Mouse (Mus musculus) gastrocnemius, postnatal 4 days (tissue): Measurements from ENCODE around the gene Recql. TPM values are rescaled to one million over a fixed set of nuclear protein-coding genes. Genes with fewer than 3 reads are reported as not detected.

Experiments
- DNase-seq, 2 experiments: peaks; one replicate each; pipeline ENCODE4 v3.0.0; 2021 to 2022; ENCODE audit warnings: low spot score in 2 of 2, mixed read lengths in 2 of 2
- long read RNA-seq, 2 experiments: library from polyadenylated mRNA; stranded (forward); transcript quantifications; one replicate each; pipeline ENCODE4 v2.0.0; 2021
- total RNA-seq, 2 experiments: library from RNA; stranded (reverse); gene quantifications; 2 replicates each; pipeline ENCODE4 v1.2.3; 2021

Gene Recql
- 10 to 100 TPM; 10.7 to 14.3 TPM for total RNA-seq
- long read RNA-seq, experiment 1, transcript Recql-203 (15 exons, 3,389 nt) = major isoform, 7 of 19 reads
- long read RNA-seq, experiment 1, partial matches to known transcripts = 0 of 19 reads
- long read RNA-seq, experiment 1, other reads (novel, unspliced or antisense) = 9 of 19 reads
- long read RNA-seq, experiment 2, transcript Recql-203 (15 exons, 3,389 nt) = major isoform, 8 of 18 reads
- long read RNA-seq, experiment 2, partial matches to known transcripts = 2 of 18 reads
- long read RNA-seq, experiment 2, other reads (novel, unspliced or antisense) = 7 of 18 reads

DNA sequence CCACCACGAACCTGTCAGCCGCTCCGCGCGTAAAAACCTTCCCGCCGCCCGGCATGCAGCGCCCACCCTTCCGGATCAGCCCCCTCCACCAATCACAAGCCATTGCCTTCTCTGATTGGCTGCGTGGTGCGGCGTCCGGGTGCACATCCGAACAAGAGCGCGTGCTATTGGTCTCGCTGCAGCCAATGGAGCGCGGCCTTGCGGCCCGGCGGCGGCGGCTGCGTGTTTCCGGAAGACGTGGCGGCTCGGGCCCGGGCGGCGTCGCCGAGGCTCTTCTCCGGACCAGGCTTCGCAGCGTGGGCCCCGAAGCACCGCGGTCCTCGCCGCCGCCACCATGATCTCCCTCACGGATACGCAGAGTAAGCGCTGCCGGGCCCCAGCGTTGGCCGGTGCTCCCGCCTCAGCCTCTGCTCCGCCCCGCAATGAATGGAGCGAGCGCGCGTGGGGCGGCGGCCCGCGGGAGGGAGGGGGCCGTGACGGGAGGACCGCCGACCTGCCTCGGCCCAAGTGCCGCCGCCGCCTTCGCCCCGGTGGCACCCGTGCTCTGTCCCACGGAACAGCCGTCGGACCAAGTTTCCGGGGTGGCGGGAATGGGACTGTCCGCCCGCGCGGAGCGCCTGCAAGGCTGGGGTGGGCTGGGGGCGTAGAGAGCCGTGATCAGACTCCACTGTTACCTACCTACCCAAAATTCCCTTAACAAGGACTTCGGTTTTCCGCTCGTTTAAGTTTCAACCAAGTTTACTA is at the start of gene Recql, which contains the start of gene Golt1b:
Gene Recql (minus strand): TSS at position 77 of the 744 bp plus-strand sequence.
Gene Golt1b (plus strand): TSS at position 211 of the 744 bp plus-strand sequence.
- DNase-seq = peak; percentile 97

DNA sequence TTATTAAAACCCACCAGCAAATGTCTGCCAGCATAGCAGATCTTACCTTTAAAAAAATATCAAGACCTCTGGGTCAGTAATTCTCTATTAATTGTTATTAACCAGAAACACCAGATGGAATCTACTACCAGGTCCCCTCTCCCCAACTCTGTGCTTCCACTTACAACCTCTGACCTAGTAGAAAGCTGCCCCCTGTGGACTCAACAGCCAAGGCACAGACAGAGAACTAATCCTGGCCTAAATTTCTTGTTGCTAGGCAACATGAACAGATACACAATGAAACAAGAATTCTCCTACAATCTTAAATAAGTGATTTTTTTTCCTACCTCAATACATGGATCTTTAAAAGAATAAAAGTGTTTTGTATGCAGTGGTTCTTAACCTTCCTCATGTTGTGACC is 42.2 kb upstream of the Recql start:
- DNase-seq = no peak

GRCm38 (mm10) chr6:142424976-142425375 is 38.1 kb upstream of the Recql start:
- no peak for DNase-seq

- DNase-seq = no peak
These were observed 27.7 kb upstream of the Recql start for GRCm38 (mm10) chr6:142414597-142414996.

DNA sequence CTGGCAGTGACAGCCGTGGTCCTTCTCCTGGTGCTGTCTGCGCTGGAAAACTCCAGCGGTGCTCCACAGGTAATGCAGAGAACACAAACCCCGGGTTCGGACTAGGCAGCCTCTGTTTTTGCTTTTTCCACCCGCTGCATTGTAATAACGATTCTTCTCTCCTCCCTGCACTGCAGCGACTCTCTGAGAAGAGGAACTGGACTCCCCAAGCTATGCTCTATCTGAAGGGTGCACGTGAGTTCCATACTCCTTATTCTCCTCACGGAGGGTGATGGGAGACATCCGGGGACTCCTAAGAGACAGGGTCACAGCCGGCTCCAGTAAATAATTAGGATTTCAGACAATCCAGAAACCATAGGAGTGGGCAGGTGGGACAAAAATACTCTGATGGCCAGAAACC is 27.0 kb upstream of the Recql start:
- no peak for DNase-seq

GRCm38 (mm10) chr6:142412906-142413491 is 26.1 kb upstream of the Recql start, which contains the start of gene Spx:
TSS of gene Spx (plus strand) at chr6:142413441.
- DNase-seq = no peak

DNA sequence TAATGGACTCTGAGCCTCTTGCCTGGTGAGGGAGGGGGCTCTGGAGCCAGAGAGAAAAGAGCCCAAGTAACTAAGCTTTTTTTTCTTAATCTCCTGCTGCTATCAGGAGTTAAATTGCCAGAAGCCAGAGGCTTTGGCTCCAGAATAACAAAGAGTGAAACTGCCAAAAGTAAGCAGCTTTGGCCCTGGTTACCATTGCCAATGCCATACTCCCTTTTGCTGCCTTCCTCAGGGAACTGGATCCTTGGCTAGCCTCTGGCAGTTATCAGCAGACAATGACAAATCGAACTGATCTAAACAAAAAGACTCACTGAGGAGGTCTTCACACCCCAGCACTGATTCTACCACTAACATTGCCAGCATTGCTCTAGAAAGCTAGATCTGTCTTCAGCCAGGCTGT is 24.3 kb upstream of the Recql start:
- no peak for DNase-seq

- DNase-seq = no peak
These were observed 8.9 kb upstream of the Recql start for GRCm38 (mm10) chr6:142395756-142396155.

GRCm38 (mm10) chr6:142394669-142395068 is 7.8 kb upstream of the Recql start:
- DNase-seq = no peak

DNA sequence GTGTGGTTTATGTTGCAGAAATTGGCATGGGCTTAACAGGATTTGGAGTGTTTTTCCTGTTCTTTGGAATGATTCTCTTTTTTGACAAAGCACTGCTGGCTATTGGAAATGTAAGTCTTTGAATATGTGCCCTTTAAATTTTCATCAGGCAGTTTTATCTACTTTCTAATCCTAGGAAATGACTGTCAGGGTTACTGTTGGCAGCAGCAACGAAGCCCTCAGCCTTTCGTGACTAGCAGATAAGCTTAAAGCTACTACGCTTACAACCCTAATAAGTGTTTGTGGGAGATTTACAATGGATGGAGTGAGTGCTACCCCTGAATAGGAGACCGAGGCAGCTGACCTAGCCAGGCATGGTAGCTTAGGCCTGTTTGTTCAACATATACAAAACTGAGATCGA is 5.4 kb upstream of the Recql start:
- DNase-seq = no peak

- DNase-seq = no peak
These were observed 2.2 kb upstream of the Recql start for GRCm38 (mm10) chr6:142389101-142389500.

DNA sequence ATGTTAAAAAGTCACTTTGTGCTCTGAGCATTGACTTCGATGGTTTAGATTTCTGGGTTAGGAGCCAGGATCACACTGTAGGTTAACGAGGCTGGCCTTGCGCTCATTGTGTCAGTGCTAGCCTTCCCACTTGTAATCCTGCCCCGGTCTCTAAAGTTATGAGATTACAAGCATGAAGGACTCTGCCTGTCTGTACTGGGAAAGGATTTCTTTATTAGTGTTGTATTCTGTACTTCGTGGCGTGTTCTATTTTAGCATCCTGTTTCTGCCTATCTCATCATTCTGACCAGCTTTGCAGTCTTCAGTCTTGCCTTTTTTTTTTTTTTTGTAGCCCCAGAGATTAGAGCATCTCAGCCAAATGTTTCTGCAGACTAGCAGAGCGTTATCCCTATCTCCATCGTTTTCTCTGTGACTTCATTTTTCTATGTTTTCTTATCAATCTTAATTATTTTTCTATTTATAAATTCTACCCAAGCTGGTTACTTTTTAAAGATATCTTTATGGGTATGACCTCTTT is 926 bp upstream of the Recql start:
- no peak for DNase-seq

DNA sequence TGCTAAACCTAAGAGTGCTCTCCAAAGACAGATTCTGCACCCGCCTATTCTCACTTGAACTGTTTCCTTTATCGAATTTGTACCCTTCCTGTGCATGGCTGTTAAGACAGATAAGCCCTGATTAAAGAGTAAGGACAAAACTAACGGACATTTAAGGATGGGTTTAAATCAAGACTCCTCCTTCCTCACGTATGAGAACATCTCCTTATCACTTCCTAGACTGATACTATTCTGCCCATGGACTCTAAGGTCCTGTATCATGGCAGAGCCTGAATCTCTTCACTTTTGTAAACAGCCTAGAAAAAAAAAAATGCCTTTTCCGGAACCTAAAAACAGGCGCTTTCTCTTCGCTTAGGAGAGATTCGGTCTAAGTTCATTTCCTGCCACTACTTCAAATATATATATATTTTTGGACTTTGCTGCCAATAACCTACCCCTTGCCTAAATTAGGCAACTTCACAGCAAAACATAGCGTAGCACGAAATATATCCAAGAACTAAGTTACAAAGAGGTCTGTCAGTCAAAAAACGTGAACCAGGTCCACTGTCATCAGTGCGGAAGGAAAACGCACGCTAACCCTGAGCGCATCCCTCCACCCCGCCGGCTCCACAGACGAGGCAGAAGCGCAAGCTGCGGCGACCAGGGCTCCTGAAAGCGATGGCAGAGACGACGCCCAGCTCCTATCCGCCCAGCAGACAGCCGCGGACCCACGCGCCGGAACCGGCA is 439 bp downstream of the Recql start:
- DNase-seq = no peak

DNA sequence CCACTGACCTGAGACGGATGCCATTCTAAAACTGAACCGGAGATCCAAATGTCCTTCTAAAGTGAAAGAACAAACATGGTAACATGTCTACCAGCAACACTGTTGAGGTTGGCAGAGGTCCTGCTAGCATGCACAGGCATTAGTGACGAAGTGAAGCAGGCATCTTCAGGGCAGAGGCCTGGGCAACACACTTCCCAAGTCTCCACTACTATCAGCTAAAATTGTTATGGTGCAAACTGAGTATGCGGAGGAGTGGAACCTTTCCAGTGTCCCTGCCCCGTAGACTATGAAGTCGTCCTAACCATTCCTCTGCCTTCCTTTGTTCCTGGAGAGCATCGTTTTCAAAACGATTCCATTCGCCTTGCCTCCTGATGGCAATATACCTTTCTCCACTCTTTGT is 2.4 kb downstream of the Recql start:
- DNase-seq = no peak

GRCm38 (mm10) chr6:142381615-142382014 is 5.3 kb downstream of the Recql start:
- DNase-seq = no peak

- DNase-seq = no peak
These were observed 6.9 kb downstream of the Recql start for GRCm38 (mm10) chr6:142379961-142380360.

DNA sequence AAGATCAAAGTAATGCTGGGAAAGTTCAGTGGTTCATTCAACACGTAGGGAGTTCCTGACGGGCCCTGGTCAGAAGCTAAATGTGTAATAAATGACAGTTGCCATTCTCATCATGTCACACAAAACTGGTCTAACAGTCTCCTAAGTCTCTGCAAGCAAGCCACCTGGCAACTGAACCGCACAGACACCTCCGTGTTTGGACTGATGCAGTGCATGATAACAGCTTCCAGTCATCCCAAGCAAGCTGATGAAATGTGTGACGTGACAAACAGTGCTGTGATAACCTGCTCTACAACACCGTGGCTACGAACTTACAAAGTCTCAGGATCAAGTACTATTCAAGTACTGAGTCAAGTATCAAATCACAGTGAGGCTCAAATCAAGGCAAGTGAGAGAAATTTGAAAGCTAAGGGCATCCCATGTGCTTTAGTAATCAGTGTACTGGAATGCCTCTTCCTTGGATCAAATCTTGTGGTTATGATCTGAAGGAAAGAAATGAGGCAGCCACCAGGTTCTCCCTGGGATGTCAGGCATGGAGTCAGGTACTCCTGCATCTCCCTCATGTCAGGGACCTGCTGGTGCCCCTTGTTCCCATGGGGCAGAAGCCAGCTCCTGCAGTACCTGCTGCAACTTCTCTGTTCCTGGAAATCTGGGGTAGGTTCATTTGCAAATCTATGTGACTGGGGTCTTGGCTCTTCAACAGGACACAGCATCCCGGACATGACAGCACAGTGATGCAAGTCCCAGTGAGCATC is 8.1 kb downstream of the Recql start:
- DNase-seq = no peak

DNA sequence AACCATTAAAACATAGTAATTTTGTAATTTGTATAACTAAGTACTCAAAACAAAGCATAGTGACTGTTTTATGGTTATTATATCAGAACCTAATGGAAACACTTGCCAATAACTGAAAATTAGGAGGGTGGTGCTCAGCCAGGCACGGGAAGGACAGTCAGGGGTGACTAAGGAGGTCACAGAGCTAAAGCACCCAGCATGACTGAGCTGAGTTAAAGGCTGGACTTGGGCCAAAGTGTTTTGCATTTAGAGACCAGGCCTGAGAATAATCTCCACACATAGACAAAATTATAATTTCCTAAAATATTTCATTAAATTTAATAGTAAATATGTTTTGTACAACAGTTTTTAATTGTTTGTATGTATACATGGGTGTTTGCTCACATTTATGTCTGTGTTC is 9.8 kb downstream of the Recql start:
- no peak for DNase-seq

DNA sequence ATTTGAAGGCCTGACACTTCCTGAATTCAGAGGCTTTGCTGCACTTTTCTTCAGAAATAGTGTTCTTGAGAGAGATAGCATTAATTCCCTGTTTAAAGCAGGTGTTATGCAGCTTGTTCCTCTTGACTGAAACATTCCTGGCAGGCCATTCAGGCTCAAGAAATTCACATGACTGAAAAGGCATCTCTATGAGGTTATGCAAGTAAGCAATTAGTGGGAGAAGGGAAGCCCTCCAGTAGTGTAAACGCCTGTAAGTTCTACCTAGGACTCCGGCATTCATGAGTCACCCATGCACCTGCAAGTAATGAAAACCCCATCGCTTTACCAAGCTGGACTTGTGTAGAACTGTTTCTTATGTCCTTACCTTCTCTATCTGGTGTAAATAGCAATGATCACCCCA is 17.3 kb downstream of the Recql start:
- no peak for DNase-seq

GRCm38 (mm10) chr6:142367565-142367964 is 19.3 kb downstream of the Recql start:
- DNase-seq = no peak
